Mouse (Mus musculus) gastrocnemius, postnatal 4 days (tissue): ENCODE results near the gene Ttc28. TPM values are rescaled to one million over a fixed set of nuclear protein-coding genes. Genes with fewer than 3 reads are reported as not detected.

Experiments used
- DNase-seq, 2 experiments: peaks; one replicate each; pipeline ENCODE4 v3.0.0; 2021 to 2022; ENCODE audit warnings: low spot score in 2 of 2, mixed read lengths in 2 of 2
- microRNA-seq: library from miRNA; unstranded; fragments of <30 nt; microRNA quantifications from one replicate; pipeline ENCODE4 v1.2.0, GENCODE M21; 2021
- total RNA-seq, 2 experiments: library from RNA; stranded (reverse); gene quantifications; 2 replicates each; pipeline ENCODE4 v1.2.3; 2021

Ttc28 gene
- total RNA-seq, 2 experiments from 2014 or later: 27.1 to 33.1 TPM

GRCm38 (mm10) chr5:111318946-111319345 is 439.3 kb downstream of the Ttc28 start:
- no peak for DNase-seq

GRCm38 (mm10) chr5:111325813-111326212 is 446.2 kb downstream of the Ttc28 start:
- DNase-seq: no peak

GRCm38 (mm10) chr5:111327420-111327819 is 447.8 kb downstream of the Ttc28 start:
- DNase-seq: no peak

GRCm38 (mm10) chr5:111329782-111330416 is 450.3 kb downstream of the Ttc28 start:
- no peak for DNase-seq

GRCm38 (mm10) chr5:111330417-111331098 is 451.0 kb downstream of the Ttc28 start, which contains the start of gene Pitpnb:
TSS of gene Pitpnb (plus strand) at chr5:111330763.
- peak; percentile 99 for DNase-seq

GRCm38 (mm10) chr5:111331099-111331435 is 451.5 kb downstream of the Ttc28 start:
- no peak for DNase-seq

GRCm38 (mm10) chr5:111335939-111336691 is 456.5 kb downstream of the Ttc28 start:
- no peak for DNase-seq

Small RNA genes within 50 kb of the gene (microRNA-seq; reads per million reads assigned to microRNA genes)
- gene Mir701: 28.4 reads per million, percentile 39 among the genes with 10 or more reads in this experiment

Other genes with a start within 250 kb of the Ttc28 start
- gene Noc4l, start 226.4 kb upstream of the Ttc28 start, total RNA-seq: 10 to 100 TPM; 16.5 to 18.9 TPM
- gene Ddx51, start 226.4 kb upstream of the Ttc28 start, total RNA-seq: 10 to 100 TPM; 10.9 to 15.6 TPM
- gene Ep400, start 109.1 kb upstream of the Ttc28 start, total RNA-seq: 10 to 100 TPM; 68.4 to 78.0 TPM
- 10 to 100 TPM; 17.1 to 19.4 TPM for gene Pus1, start 99.1 kb upstream of the Ttc28 start, total RNA-seq
- gene Ulk1, start 69.7 kb upstream of the Ttc28 start, total RNA-seq: 10 to 100 TPM; 34.5 to 34.7 TPM
- gene Hscb, start 40.0 kb upstream of the Ttc28 start, total RNA-seq: 10 to 100 TPM; 13.0 to 14.1 TPM
- gene Chek2, start 39.8 kb upstream of the Ttc28 start, total RNA-seq: 1 to 10 TPM; 4.8 to 5.8 TPM